ENCODE assay signal across 9 mouse cellular contexts in genomic region chr17:71309141-71309540, GRCm38 (mm10). TPM values are rescaled to one million over a fixed set of nuclear protein-coding genes. Genes with fewer than 3 reads are reported as not detected.
DNase-seq lines count a peak whose midpoint lies in the region; ATAC-seq lines count a peak whose summit lies in the region.
"Had no signal": no experiment of that assay in that cellular context is flagged by ENCODE, and none has a peak within 500 bp of the region (broad histone marks: within the 10 kb centered on the region; RNA-seq: fewer than 3 reads in every experiment).

No protein-coding gene starts in this region.

- peaks cover 51% of the 10 kb centered on the region for H3K4me1 ChIP-seq in heart, embryonic 10.5 days
- H3K4me1 ChIP-seq in hindbrain, embryonic 15.5 days (replicated peaks): peaks cover 23% of the 10 kb centered on the region
- peaks cover 26% of the 10 kb centered on the region for H3K4me1 ChIP-seq in midbrain, embryonic 13.5 days (replicated peaks)

- H3K9ac ChIP-seq in hindbrain, embryonic 15.5 days: no peak overlapping the region
- H3K9ac ChIP-seq in midbrain, embryonic 13.5 days (replicated peaks): no peak overlapping the region

- peak; percentile 74 for DNase-seq in heart, embryonic 10.5 days (ENCODE audit: low spot score)
- DNase-seq in heart, postnatal 36 days: no peak
- peak; percentile 71 for DNase-seq in embryo, embryonic 10 days (ENCODE audit: low spot score)
- no peak for DNase-seq in gastrocnemius, postnatal 4 days (ENCODE audit: low spot score in 2 of 2)
- DNase-seq in cerebellum, postnatal 25 days: no peak
- DNase-seq in cerebellum, adult 18-20 months: no peak
- DNase-seq: thymus, postnatal 36 days had no signal

- peak overlapping the region; percentile 88 for H3K27ac ChIP-seq in heart, embryonic 10.5 days
- no peak overlapping the region for H3K27ac ChIP-seq in hindbrain, embryonic 15.5 days (replicated peaks)
- no peak overlapping the region for H3K27ac ChIP-seq in midbrain, embryonic 13.5 days

- intact Hi-C loops in heart, postnatal 36 days (cut with DNase I): no loop called here

- no peaks in the 10 kb centered on the region for H3K9me3 ChIP-seq in heart, embryonic 10.5 days
- no peaks in the 10 kb centered on the region for H3K9me3 ChIP-seq in hindbrain, embryonic 15.5 days
- H3K9me3 ChIP-seq in midbrain, embryonic 13.5 days: no peaks in the 10 kb centered on the region

- 0 out of 2 replicates have a peak, but pooled peaks cover 5% of the 10 kb centered on the region for H3K36me3 ChIP-seq in heart, embryonic 10.5 days
- no peaks in the 10 kb centered on the region for H3K36me3 ChIP-seq in hindbrain, embryonic 15.5 days
- no peaks in the 10 kb centered on the region for H3K36me3 ChIP-seq in midbrain, embryonic 13.5 days

- H3K27me3 ChIP-seq in heart, embryonic 10.5 days (ENCODE audit: insufficient read depth, poor library complexity, severe bottlenecking): no peaks in the 10 kb centered on the region
- H3K27me3 ChIP-seq in hindbrain, embryonic 15.5 days: 0 out of 2 replicates have a peak, but pooled peaks cover 11% of the 10 kb centered on the region
- peaks cover 39% of the 10 kb centered on the region for H3K27me3 ChIP-seq in midbrain, embryonic 13.5 days

- ATAC-seq in hindbrain, embryonic 15.5 days (ENCODE audit: low FRiP score, low read depth): no peak
- 0 out of 2 replicates have a peak, but pooled peaks have one; percentile 22 for ATAC-seq in midbrain, embryonic 13.5 days

- 35% methylated on average over 14 of the region's 14 CpGs for WGBS in heart, embryonic 10.5 days
- 12% methylated on average over 14 of the region's 14 CpGs for WGBS in hindbrain, embryonic 15.5 days
- 10% methylated on average over 14 of the region's 14 CpGs for WGBS in midbrain, embryonic 13.5 days

- H3K4me2 ChIP-seq in hindbrain, embryonic 15.5 days: peak overlapping the region; percentile 100
- H3K4me2 ChIP-seq in midbrain, embryonic 13.5 days (replicated peaks): peak overlapping the region; percentile 100

- H3K4me3 ChIP-seq in heart, embryonic 10.5 days: peak overlapping the region; percentile 72
- H3K4me3 ChIP-seq in hindbrain, embryonic 15.5 days: no peak overlapping the region
- H3K4me3 ChIP-seq in midbrain, embryonic 13.5 days (replicated peaks): no peak overlapping the region

RNA-seq across cellular contexts. Expression of gene Emilin2, which starts 2.6 kb away (rescaled TPM):
- 66.9 and 119 TPM in 2 replicates for polyA plus RNA-seq in heart, embryonic 10.5 days (2016; fragmentation: Nextera tagmentation; extraction: Ambion mirVana)
- total RNA-seq in heart, postnatal 36 days (2021): 10 to 100 TPM; 53.7 to 67.6 TPM
- polyA plus RNA-seq in hindbrain, embryonic 15.5 days (2015; fragmentation: Nextera tagmentation; extraction: Ambion mirVana): 2.4 TPM in 2 replicates
- 2.0 and 2.5 TPM in 2 replicates for polyA plus RNA-seq in midbrain, embryonic 13.5 days (2015; fragmentation: Nextera tagmentation; extraction: Ambion mirVana)
- 10 to 100 TPM; 72.4 to 82.1 TPM for total RNA-seq in gastrocnemius, postnatal 4 days (2021)

Comparison
In these comparisons a context has a peak if more than half of its experiments do, and no peak if none do; other contexts are left out.
1. DNase-seq: peak in heart, embryonic 10.5 days (single experiment) and embryo, embryonic 10 days (single experiment); none in heart, postnatal 36 days (0 of 2), gastrocnemius, postnatal 4 days (0 of 2), cerebellum, postnatal 25 days (0 of 2) and cerebellum, adult 18-20 months (0 of 2).
2. RNA of gene Emilin2, which starts 2.6 kb away (polyA plus RNA-seq): 66.9 to 119 TPM in heart, embryonic 10.5 days; 2.0 to 2.5 TPM in midbrain, embryonic 13.5 days and 2.4 TPM in hindbrain, embryonic 15.5 days; every median in the first group is over 10 times any median in the second.